Mouse (Mus musculus) spleen, adult 2 months (tissue): ENCODE results near the gene Oaf. TPM values are rescaled to one million over a fixed set of nuclear protein-coding genes. Genes with fewer than 3 reads are reported as not detected.

Experiments used
- DNase-seq, 2 experiments: peaks; one replicate each; pipeline versions ENCODE4 v3.0.0 to v3.0.0-alpha.2; 2012 to 2021; ENCODE audit warnings: low spot score in 2 of 2, low read depth in 1 of 2
- H3K27ac ChIP-seq: fragments of 200-500 bp; 2 replicates; pipeline ENCODE4 v1.5.1; 2012; ENCODE audit warnings: low read length, inconsistent platforms; ENCODE audit not compliant: insufficient read depth
- H3K27me3 ChIP-seq: fragments of 200-500 bp; 2 replicates; pipeline ENCODE4 v1.6.1; 2012; ENCODE audit warnings: mild to moderate bottlenecking, moderate library complexity, low read length, inconsistent platforms; ENCODE audit not compliant: control insufficient read depth, insufficient read depth
- H3K36me3 ChIP-seq: fragments of 200-500 bp; 2 replicates; pipeline ENCODE4 v1.6.1; 2012; ENCODE audit warnings: mild to moderate bottlenecking, low read length, inconsistent platforms; ENCODE audit not compliant: control insufficient read depth, insufficient read depth
- H3K4me1 ChIP-seq: fragments of 200-500 bp; 2 replicates; pipeline ENCODE4 v1.6.1; 2011; ENCODE audit warnings: inconsistent platforms; ENCODE audit not compliant: control insufficient read depth, insufficient read depth, insufficient read length
- H3K4me3 ChIP-seq: fragments of 200-500 bp; 2 replicates; pipeline ENCODE4 v1.5.1; 2011; ENCODE audit warnings: mild to moderate bottlenecking, inconsistent platforms; ENCODE audit not compliant: insufficient read depth, insufficient read length; ENCODE audit errors: extremely low read depth
- CTCF ChIP-seq: fragments of 200-500 bp; IDR thresholded peaks from 2 replicates; pipeline ENCODE4 v1.5.1; 2011; ENCODE audit warnings: mild to moderate bottlenecking, inconsistent platforms; ENCODE audit not compliant: insufficient read depth, insufficient read length, insufficient replicate concordance; ENCODE audit errors: extremely low read depth
- POLR2A ChIP-seq: fragments of 200-500 bp; IDR thresholded peaks from 2 replicates; pipeline ENCODE4 v1.6.1; 2011; ENCODE audit warnings: low read depth, low read length, inconsistent platforms
- WGBS: fragments of 180-500 bp; shearing (Covaris S2); methylation state at CpG from one replicate; pipeline ENCODE4 v1.1.7; 2018; 5-methylcytosine and 5-hydroxymethylcytosine counted together
- polyA plus RNA-seq: library from polyadenylated mRNA; depleted of rRNA; stranded (reverse); fragments of >200 nt; gene quantifications from 2 replicates; pipeline ENCODE4 v1.2.3, GENCODE M21; 2012

Gene Oaf
- polyA plus RNA-seq, 1 experiment = 8.5 TPM

DNA sequence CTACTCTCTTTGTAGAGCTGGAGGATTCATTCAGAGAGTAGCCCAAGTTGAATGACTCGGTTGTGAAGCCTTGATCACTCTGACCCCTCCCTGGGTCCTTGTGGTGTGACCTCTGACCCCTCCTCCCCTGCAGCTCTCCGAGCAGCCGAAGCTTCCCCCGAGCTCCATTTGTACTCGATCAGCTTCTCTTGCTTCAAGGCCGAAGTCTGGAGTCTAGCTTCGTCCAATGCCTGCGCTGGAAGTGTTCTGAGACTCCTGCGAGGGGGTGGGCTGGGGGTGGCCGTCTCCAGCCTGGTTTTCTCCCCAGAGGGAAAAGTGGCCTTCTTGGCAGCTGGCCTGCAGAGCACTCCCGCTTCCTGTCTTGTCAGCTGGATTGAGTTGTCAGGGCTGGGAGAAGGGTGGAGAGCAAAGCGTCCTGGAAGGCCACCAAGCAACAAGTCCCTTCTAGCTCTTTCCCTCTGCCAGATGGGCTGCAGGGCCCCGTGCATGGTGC, 29.5 kb downstream of the Oaf start, which contains the start of gene Pou2f3:
TSS of gene Pou2f3 (minus strand) at position 180 of the 493 bp plus-strand sequence.
- peak within 1 kb of the TSS; percentile 47; the same call in 1 of the 2 replicates for H3K27ac ChIP-seq
- no peak within 1 kb of the TSS for H3K4me3 ChIP-seq
- WGBS = 23% methylated on average over 13 of the region's 13 CpGs
- H3K27me3 ChIP-seq = peaks cover 7% of the 10 kb centered on the region
- no peak for TF ChIP-seq CTCF
- no peak for TF ChIP-seq POLR2A
- peak in 1 of 2 experiments; percentile 23 for DNase-seq
- no peaks in the 10 kb centered on the region for H3K36me3 ChIP-seq
- no peaks in the 10 kb centered on the region for H3K4me1 ChIP-seq

- Histone ChIP-seq H3K27ac (no peak overlapping the region), H3K27me3 (peaks cover 7% of the 10 kb centered on the region), H3K4me3 (no peak overlapping the region), H3K4me1 (no peaks in the 10 kb centered on the region), H3K36me3 (no peaks in the 10 kb centered on the region)
- 3% methylated on average over 15 of the region's 15 CpGs for WGBS
- DNase-seq = no peak
- no peak for TF ChIP-seq POLR2A
- no peak for TF ChIP-seq CTCF
These were observed 33.7 kb downstream of the Oaf start for GRCm38 (mm10) chr9:43206022-43206390.

GRCm38 (mm10) chr9:43205343-43206021, 34.2 kb downstream of the Oaf start:
- 7% methylated on average over 41 of the region's 41 CpGs for WGBS
- H3K27ac ChIP-seq = no peak overlapping the region
- TF ChIP-seq POLR2A = no peak
- TF ChIP-seq CTCF = no peak
- no peaks in the 10 kb centered on the region for H3K4me1 ChIP-seq
- no peaks in the 10 kb centered on the region for H3K36me3 ChIP-seq
- DNase-seq = no peak
- peaks cover 7% of the 10 kb centered on the region for H3K27me3 ChIP-seq
- H3K4me3 ChIP-seq = no peak overlapping the region

- H3K4me1 ChIP-seq = no peaks in the 10 kb centered on the region
- no peak overlapping the region for H3K27ac ChIP-seq
- H3K27me3 ChIP-seq = no peaks in the 10 kb centered on the region
- H3K4me3 ChIP-seq = no peak overlapping the region
- H3K36me3 ChIP-seq = no peaks in the 10 kb centered on the region
- TF ChIP-seq POLR2A = no peak
- no peak for TF ChIP-seq CTCF
- WGBS = 16% methylated on average over 5 of the region's 5 CpGs
- DNase-seq = no peak
These were observed 39.5 kb downstream of the Oaf start for GRCm38 (mm10) chr9:43200212-43200611.

- Histone ChIP-seq H3K27ac (no peak overlapping the region), H3K36me3 (no peaks in the 10 kb centered on the region), H3K4me1 (no peaks in the 10 kb centered on the region), H3K4me3 (no peak overlapping the region), H3K27me3 (no peaks in the 10 kb centered on the region)
- 33% methylated on average over 9 of the region's 9 CpGs for WGBS
- TF ChIP-seq CTCF (no peak), POLR2A (no peak)
- no peak for DNase-seq
These were observed 45.7 kb downstream of the Oaf start for GRCm38 (mm10) chr9:43194001-43194400.

- no peaks in the 10 kb centered on the region for H3K27me3 ChIP-seq
- DNase-seq = no peak
- H3K36me3 ChIP-seq = no peaks in the 10 kb centered on the region
- 53% methylated on average over 4 of the region's 4 CpGs for WGBS
- no peaks in the 10 kb centered on the region for H3K4me1 ChIP-seq
- H3K27ac ChIP-seq = no peak overlapping the region
- H3K4me3 ChIP-seq = no peak overlapping the region
- no peak for TF ChIP-seq CTCF
- TF ChIP-seq POLR2A = no peak
These were observed 48.1 kb downstream of the Oaf start for GRCm38 (mm10) chr9:43191561-43191960.

DNA sequence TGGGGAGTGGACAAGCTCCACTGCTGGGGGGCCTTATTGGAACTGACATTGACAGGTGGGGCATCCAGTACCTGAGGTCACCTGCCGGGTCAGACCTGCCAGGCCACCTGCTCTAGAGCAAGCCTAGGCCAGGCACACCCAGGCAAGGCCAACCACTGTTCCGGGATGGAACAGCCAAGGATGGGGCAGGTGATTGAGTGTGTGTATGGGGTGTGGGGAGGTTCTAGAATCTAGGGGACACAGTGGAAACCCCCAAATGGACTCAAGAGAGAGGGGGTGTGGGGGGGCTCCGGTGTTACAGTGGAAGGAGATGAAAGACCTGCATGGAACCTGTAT, 50.7 kb downstream of the Oaf start:
- Histone ChIP-seq H3K4me1 (no peaks in the 10 kb centered on the region), H3K36me3 (no peaks in the 10 kb centered on the region), H3K27ac (no peak overlapping the region), H3K27me3 (no peaks in the 10 kb centered on the region), H3K4me3 (no peak overlapping the region)
- TF ChIP-seq POLR2A = no peak
- TF ChIP-seq CTCF = no peak
- WGBS = 64% methylated on average over 3 of the region's 3 CpGs
- DNase-seq = no peak
